Mouse (Mus musculus) heart, embryonic 13.5 days (tissue): ENCODE results near the gene Tmem150a. TPM values are rescaled to one million over a fixed set of nuclear protein-coding genes. Genes with fewer than 3 reads are reported as not detected.

ENCODE experiments used
- ATAC-seq: fragments of 200-750 bp; cut with Nextera tagmentation; 2 replicates; pipeline ENCODE4 v1.8.0; 2017; ENCODE audit warnings: moderate TSS enrichment; ENCODE audit not compliant: insufficient number of reproducible peaks, low FRiP score, low TSS enrichment; ENCODE audit errors: extremely low read depth
- H3K27ac ChIP-seq: fragments of 300-500 bp; sonication (generic); replicated peaks from 2 replicates; pipeline ENCODE4 v1.5.1; 2015; ENCODE audit warnings: moderate library complexity, mild to moderate bottlenecking, inconsistent platforms
- H3K27me3 ChIP-seq: fragments of 300-500 bp; sonication (generic); replicated peaks from 2 replicates; pipeline ENCODE4 v1.6.1; 2015; ENCODE audit warnings: mild to moderate bottlenecking, inconsistent platforms
- H3K36me3 ChIP-seq: fragments of 300-500 bp; sonication (generic); 2 replicates; pipeline ENCODE4 v1.6.1; 2015; ENCODE audit warnings: mild to moderate bottlenecking, inconsistent platforms
- H3K4me1 ChIP-seq: fragments of 300-500 bp; sonication (generic); 2 replicates; pipeline ENCODE4 v1.6.1; 2015; ENCODE audit warnings: inconsistent platforms
- H3K4me2 ChIP-seq: fragments of 300-500 bp; sonication (generic); 2 replicates; pipeline ENCODE4 v1.6.1; 2015; ENCODE audit warnings: inconsistent platforms, mild to moderate bottlenecking, moderate library complexity
- H3K4me3 ChIP-seq: fragments of 300-500 bp; sonication (generic); 2 replicates; pipeline ENCODE4 v1.5.1; 2015; ENCODE audit warnings: moderate library complexity, mild to moderate bottlenecking, inconsistent platforms
- H3K9ac ChIP-seq: fragments of 300-500 bp; sonication (generic); 2 replicates; pipeline ENCODE4 v1.6.1; 2015; ENCODE audit warnings: inconsistent platforms, mild to moderate bottlenecking, moderate library complexity
- H3K9me3 ChIP-seq: fragments of 300-500 bp; sonication (generic); 2 replicates; pipeline ENCODE4 v1.6.1; 2016; ENCODE audit warnings: inconsistent platforms
- WGBS: fragments of 180-500 bp; shearing (Covaris S2); methylation state at CpG from one replicate; pipeline ENCODE4 v1.1.7; 2015; ENCODE audit warnings: mixed read lengths; 5-methylcytosine and 5-hydroxymethylcytosine counted together
- polyA plus RNA-seq: library from polyadenylated mRNA; unstranded; fragments of >200 nt; fragmentation: Nextera tagmentation; extraction: Ambion mirVana; gene quantifications from 2 replicates; pipeline ENCODE4 v1.2.1, GENCODE M21; 2015

Gene Tmem150a
- polyA plus RNA-seq, 1 experiment from 2014 or later, result 13.4 TPM

GRCm38 (mm10) chr6:72407119-72407518, 51.9 kb downstream of the Tmem150a start:
- H3K4me2 ChIP-seq, result no peak overlapping the region
- ATAC-seq, result no peak
- no peaks in the 10 kb centered on the region for H3K9me3 ChIP-seq
- H3K27me3 ChIP-seq, result no peaks in the 10 kb centered on the region
- H3K27ac ChIP-seq, result no peak overlapping the region
- no peaks in the 10 kb centered on the region for H3K4me1 ChIP-seq
- no peaks in the 10 kb centered on the region for H3K36me3 ChIP-seq
- no peak overlapping the region for H3K9ac ChIP-seq
- H3K4me3 ChIP-seq, result no peak overlapping the region
- WGBS, result 2% methylated on average over 5 of the region's 5 CpGs

Other genes starting within 250 kb of the Tmem150a start
- gene Atoh8, start 119.9 kb upstream of the Tmem150a start, polyA plus RNA-seq, result 13.3 and 13.7 TPM in 2 replicates
- 0.17 and 1.1 TPM in 2 replicates for gene Sftpb, start 50.8 kb upstream of the Tmem150a start, polyA plus RNA-seq
- 30.7 TPM in 2 replicates for gene Usp39, start 10.3 kb upstream of the Tmem150a start, polyA plus RNA-seq
- 16.8 and 17.9 TPM in 2 replicates for gene 0610030E20Rik, start 8.1 kb upstream of the Tmem150a start, polyA plus RNA-seq
- 88.4 and 104 TPM in 2 replicates for gene Rnf181, start 11.5 kb downstream of the Tmem150a start, polyA plus RNA-seq
- gene Vamp5, start 25.0 kb downstream of the Tmem150a start, polyA plus RNA-seq, result 42.7 and 53.4 TPM in 2 replicates
- gene Vamp8, start 35.3 kb downstream of the Tmem150a start, polyA plus RNA-seq, result 127 and 150 TPM in 2 replicates
- gene Ggcx, start 58.9 kb downstream of the Tmem150a start, polyA plus RNA-seq, result 28.3 and 31.5 TPM in 2 replicates
- gene Mat2a, start 84.1 kb downstream of the Tmem150a start, polyA plus RNA-seq, result 264 and 267 TPM in 2 replicates
- gene Sh2d6, start 166.3 kb downstream of the Tmem150a start, polyA plus RNA-seq, result 0.21 TPM in 1 of 2 replicates, not detected in the other
- 25.1 and 25.4 TPM in 2 replicates for gene Capg, start 188.9 kb downstream of the Tmem150a start, polyA plus RNA-seq
- gene Elmod3, start 243.0 kb downstream of the Tmem150a start, polyA plus RNA-seq, result 10.6 and 11.8 TPM in 2 replicates
- 18.3 and 20.1 TPM in 2 replicates for gene Retsat, start 243.0 kb downstream of the Tmem150a start, polyA plus RNA-seq